Mouse (Mus musculus): Measurements from ENCODE around the gene Myh1. TPM values are rescaled to one million over a fixed set of nuclear protein-coding genes. Genes with fewer than 3 reads are reported as not detected.

Myh1 gene
- polyA plus RNA-seq, 1 experiment from 2014 or later = 0.09 TPM

DNA sequence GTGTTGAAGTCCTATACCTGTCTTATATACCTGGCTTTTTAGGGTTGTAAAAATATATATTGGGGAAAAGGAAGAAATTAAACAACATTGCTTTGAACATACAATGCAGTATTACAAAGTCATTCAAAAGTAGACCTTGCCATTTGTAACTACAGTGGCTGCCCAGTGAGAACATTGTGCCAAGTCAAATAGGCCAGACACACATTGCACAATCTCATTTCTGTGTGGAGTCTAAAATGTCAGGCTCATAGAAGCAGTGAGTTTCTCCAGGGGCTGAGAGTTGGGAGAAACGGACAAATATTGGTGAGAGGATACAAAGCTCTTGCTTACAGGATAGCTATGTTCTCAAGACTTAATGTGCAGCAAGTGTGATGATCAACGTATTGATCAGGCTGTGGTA lies 30.1 kb downstream of the Myh1 start:
- H3K4me2 ChIP-seq = no peak overlapping the region
- H3K4me1 ChIP-seq (replicated peaks) = no peaks in the 10 kb centered on the region
- WGBS (ENCODE audit: insufficient replicate concordance) = 69% methylated on average over 2 of the region's 2 CpGs
- no peak overlapping the region for H3K27ac ChIP-seq (replicated peaks)
- H3K4me3 ChIP-seq (replicated peaks) = no peak overlapping the region
- ATAC-seq (ENCODE audit: insufficient read depth) = no peak
- H3K36me3 ChIP-seq (replicated peaks) = no peaks in the 10 kb centered on the region
- no peak overlapping the region for H3K9ac ChIP-seq
- H3K9me3 ChIP-seq (replicated peaks) = no peaks in the 10 kb centered on the region
- no peaks in the 10 kb centered on the region for H3K27me3 ChIP-seq

DNA sequence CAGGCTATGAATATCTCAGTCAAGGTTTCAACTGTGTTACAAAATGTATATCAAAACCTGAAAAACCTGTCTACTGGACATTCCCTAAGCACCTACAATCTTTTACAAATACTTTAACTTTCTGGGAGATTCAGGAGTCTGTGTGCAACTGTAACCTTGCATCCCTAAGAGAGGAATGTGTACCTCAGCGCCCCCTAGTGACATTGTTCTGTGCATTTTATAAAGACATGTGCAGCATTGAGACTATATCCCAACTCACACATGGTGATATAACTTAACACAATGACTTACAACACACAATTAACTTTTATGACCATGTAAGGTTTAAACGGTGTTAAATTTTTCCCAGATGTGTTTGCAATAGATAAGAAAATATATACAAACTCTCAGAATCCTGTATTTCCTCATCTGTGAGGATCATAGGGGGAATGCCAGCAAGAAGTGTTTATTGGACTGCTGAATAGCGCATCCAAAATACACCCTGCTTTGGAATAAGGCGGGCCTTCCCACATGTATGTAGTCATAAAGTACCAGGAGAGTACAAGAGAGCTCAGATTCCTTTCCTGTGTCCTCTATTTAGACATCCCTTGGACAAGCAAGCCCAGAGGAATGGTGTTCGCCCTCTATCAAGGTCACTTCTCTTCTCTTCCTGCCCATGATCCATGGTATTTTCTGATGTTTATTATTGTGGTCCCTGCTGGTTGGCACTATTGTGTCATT lies 35.9 kb downstream of the Myh1 start:
- Histone ChIP-seq H3K4me2 (no peak overlapping the region), H3K36me3 (replicated peaks) (no peaks in the 10 kb centered on the region), H3K9ac (no peak overlapping the region), H3K4me3 (replicated peaks) (no peak overlapping the region), H3K27ac (replicated peaks) (no peak overlapping the region), H3K4me1 (replicated peaks) (no peaks in the 10 kb centered on the region), H3K9me3 (replicated peaks) (no peaks in the 10 kb centered on the region), H3K27me3 (no peaks in the 10 kb centered on the region)
- 48% methylated on average over 5 of the region's 5 CpGs for WGBS (ENCODE audit: insufficient replicate concordance)
- no peak for ATAC-seq (ENCODE audit: insufficient read depth)

DNA sequence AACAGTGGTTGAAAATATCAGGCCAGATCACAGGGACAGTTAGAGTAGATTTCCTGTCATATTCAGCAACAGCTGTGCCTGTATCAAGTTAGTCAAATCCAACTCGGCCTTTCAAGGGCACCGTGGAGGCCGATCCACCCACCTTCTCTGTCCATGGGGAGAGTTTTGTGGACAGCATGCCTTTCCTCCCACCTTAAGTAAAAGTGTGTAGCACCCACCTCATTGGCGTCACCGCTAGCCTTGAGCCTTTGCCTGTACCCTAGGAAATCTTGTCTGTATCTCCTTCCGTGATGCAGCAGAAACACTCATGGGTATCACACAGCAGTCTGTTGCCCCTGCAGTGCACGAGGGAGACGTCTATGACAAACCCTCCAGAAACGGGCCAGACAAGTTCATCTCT lies 36.9 kb downstream of the Myh1 start:
- no peaks in the 10 kb centered on the region for H3K4me1 ChIP-seq (replicated peaks)

DNA sequence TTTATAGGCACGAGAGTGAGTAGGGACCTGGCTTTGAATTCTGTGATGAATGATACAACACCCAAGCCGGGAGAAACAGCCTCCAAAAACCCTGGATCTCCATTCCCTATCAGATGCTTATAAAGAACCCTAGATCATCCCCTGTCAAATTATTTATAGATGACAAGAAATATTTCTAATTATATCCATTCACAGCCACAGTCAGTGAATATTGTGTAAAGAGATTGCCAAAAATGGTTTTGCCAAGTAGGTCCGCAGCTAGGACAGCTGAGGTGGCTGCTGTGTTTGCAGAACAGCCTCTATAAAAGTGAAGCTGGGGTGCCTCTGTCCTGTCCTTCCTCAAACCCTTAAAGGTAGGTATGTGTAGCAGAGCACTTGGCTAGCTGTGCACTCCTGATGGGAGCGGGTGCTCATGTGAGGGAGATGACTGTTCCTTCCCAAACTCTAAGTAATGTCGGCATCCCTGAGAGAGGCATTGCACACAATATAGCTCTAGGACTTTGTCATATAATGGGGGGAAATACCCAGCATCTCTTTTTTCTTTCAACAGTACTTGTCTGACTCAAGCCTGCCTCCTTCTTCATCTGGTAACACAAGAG lies 37.7 kb downstream of the Myh1 start, which contains the start of gene Myh4:
Gene Myh4 (plus strand): TSS at position 549 of the 599 bp plus-strand sequence.
- 61% methylated on average over 5 of the region's 5 CpGs for WGBS (ENCODE audit: insufficient replicate concordance)
- H3K9me3 ChIP-seq (replicated peaks) = no peaks in the 10 kb centered on the region
- no peak within 1 kb of the TSS for H3K27ac ChIP-seq (replicated peaks)
- no peak within 1 kb of the TSS for H3K4me3 ChIP-seq (replicated peaks)
- H3K9ac ChIP-seq = no peak within 1 kb of the TSS
- H3K4me2 ChIP-seq = no peak within 1 kb of the TSS
- no peaks in the 10 kb centered on the region for H3K36me3 ChIP-seq (replicated peaks)
- no peak for ATAC-seq (ENCODE audit: insufficient read depth)
- no peaks in the 10 kb centered on the region for H3K27me3 ChIP-seq
- no peaks in the 10 kb centered on the region for H3K4me1 ChIP-seq (replicated peaks)

More for the DNA sequence above, 36.9 kb downstream of the Myh1 start:
- H3K27me3 ChIP-seq = no peaks in the 10 kb centered on the region
- ATAC-seq (ENCODE audit: insufficient read depth) = no peak
- no peak overlapping the region for H3K4me3 ChIP-seq (replicated peaks)
- WGBS (ENCODE audit: insufficient replicate concordance) = 57% methylated on average over 9 of the region's 9 CpGs
- H3K9me3 ChIP-seq (replicated peaks) = no peaks in the 10 kb centered on the region
- H3K27ac ChIP-seq (replicated peaks) = no peak overlapping the region
- no peak overlapping the region for H3K9ac ChIP-seq
- H3K36me3 ChIP-seq (replicated peaks) = no peaks in the 10 kb centered on the region
- no peak overlapping the region for H3K4me2 ChIP-seq

DNA sequence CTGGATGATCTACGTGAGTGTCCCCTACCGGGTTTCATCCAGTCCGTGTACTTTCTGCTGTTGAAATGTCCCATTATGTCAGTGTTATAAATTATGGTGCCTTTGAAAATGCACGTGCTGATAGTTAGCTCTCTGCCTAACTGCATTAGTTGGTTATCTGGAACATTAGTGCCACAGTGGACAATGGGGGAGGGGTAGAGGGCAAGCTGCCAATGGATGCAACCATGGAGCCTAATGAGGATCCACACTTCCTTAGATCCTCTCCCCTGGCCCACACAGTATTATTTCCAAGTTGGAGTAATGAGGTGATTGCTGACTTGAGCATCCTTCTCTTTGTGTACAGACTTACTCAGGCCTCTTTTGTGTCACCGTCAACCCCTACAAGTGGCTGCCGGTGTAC lies 41.2 kb downstream of the Myh1 start:
- no peak overlapping the region for H3K27ac ChIP-seq (replicated peaks)
- no peak for ATAC-seq (ENCODE audit: insufficient read depth)
- WGBS (ENCODE audit: insufficient replicate concordance) = 72% methylated on average over 6 of the region's 6 CpGs

DNA sequence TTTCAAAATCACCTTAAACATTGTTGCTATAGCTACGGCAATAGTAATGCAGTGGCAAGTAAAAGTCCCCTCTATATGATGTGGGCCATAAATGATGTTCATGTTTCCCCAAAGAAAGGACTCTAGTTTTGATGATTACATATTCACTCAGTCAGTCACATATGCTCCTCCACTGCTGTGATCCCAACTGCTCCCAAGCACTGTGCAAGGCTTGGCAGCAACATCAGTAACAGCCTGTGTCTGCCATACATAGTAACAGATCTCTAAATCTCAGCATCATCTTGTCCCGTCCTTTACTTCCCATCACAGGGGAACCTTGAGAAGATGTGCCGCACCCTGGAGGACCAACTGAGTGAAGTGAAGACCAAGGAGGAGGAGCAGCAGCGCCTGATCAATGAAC lies 53.8 kb downstream of the Myh1 start:
- Histone ChIP-seq H3K4me3 (replicated peaks) (no peak overlapping the region), H3K27me3 (no peaks in the 10 kb centered on the region), H3K4me2 (no peak overlapping the region), H3K4me1 (replicated peaks) (no peaks in the 10 kb centered on the region), H3K27ac (replicated peaks) (no peak overlapping the region), H3K9ac (no peak overlapping the region), H3K36me3 (replicated peaks) (no peaks in the 10 kb centered on the region), H3K9me3 (replicated peaks) (no peaks in the 10 kb centered on the region)
- WGBS (ENCODE audit: insufficient replicate concordance) = 63% methylated on average over 4 of the region's 4 CpGs
- no peak for ATAC-seq (ENCODE audit: insufficient read depth)

More for the DNA sequence above, 41.2 kb downstream of the Myh1 start:
- Histone ChIP-seq H3K4me2 (no peak overlapping the region), H3K4me1 (replicated peaks) (no peaks in the 10 kb centered on the region), H3K9ac (no peak overlapping the region), H3K9me3 (replicated peaks) (no peaks in the 10 kb centered on the region), H3K4me3 (replicated peaks) (no peak overlapping the region), H3K36me3 (replicated peaks) (no peaks in the 10 kb centered on the region), H3K27me3 (no peaks in the 10 kb centered on the region)

DNA sequence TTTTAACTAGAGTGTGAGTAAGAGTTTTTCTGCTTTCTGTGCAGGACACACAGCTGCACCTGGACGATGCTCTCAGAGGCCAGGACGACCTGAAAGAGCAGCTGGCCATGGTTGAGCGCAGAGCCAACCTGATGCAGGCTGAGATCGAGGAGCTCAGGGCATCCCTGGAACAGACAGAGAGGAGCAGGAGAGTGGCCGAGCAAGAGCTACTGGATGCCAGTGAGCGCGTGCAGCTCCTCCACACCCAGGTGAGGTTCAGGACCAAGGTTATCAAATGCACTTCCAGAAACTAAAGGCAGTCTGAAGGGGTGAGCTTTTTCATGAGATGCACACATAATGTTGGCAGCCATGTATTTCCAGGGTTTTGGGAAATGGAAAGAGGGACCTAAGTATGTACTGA lies 57.2 kb downstream of the Myh1 start:
- Histone ChIP-seq H3K27ac (replicated peaks) (no peak overlapping the region), H3K9me3 (replicated peaks) (no peaks in the 10 kb centered on the region), H3K4me3 (replicated peaks) (no peak overlapping the region), H3K36me3 (replicated peaks) (no peaks in the 10 kb centered on the region), H3K9ac (no peak overlapping the region), H3K4me1 (replicated peaks) (no peaks in the 10 kb centered on the region), H3K4me2 (no peak overlapping the region), H3K27me3 (no peaks in the 10 kb centered on the region)
- WGBS (ENCODE audit: insufficient replicate concordance) = 62% methylated on average over 7 of the region's 7 CpGs
- ATAC-seq (ENCODE audit: insufficient read depth) = no peak

DNA sequence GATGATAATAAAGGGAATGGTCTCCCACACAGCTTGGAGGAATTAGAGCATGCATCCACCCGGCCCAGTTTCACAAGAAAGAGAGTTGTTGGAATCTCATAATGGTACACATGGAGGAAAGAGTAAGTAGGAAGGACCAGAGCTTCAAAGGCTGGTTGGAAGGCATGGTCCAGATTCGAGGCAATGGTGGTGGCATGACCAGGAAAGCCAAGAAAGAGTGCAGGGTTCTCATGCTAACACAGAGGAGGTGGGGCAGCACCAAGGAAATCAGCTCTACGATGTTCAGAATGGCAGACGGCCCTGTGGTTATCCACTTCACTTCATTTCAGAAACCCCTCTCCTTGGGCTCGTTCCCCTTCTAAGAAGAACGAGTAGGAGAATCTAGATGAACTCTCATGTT lies 61.1 kb downstream of the Myh1 start:
- no peak overlapping the region for H3K4me3 ChIP-seq (replicated peaks)
- H3K9ac ChIP-seq = no peak overlapping the region
- H3K4me2 ChIP-seq = no peak overlapping the region
- no peak for ATAC-seq (ENCODE audit: insufficient read depth)
- no peaks in the 10 kb centered on the region for H3K4me1 ChIP-seq (replicated peaks)
- H3K9me3 ChIP-seq (replicated peaks) = no peaks in the 10 kb centered on the region
- no peak overlapping the region for H3K27ac ChIP-seq (replicated peaks)
- 52% methylated on average over 6 of the region's 6 CpGs for WGBS (ENCODE audit: insufficient replicate concordance)
- H3K36me3 ChIP-seq (replicated peaks) = no peaks in the 10 kb centered on the region
- H3K27me3 ChIP-seq = no peaks in the 10 kb centered on the region

Other genes starting within 250 kb of the Myh1 start
- not detected in 2 replicates for gene Tmem238l, start 243.4 kb upstream of the Myh1 start, polyA plus RNA-seq (2015; fragmentation: Nextera tagmentation; extraction: Ambion mirVana)
- 2.5 TPM in 2 replicates for gene Tmem220, start 174.9 kb upstream of the Myh1 start, polyA plus RNA-seq (2015; fragmentation: Nextera tagmentation; extraction: Ambion mirVana)
- gene Adprm, start 147.5 kb upstream of the Myh1 start, polyA plus RNA-seq (2015; fragmentation: Nextera tagmentation; extraction: Ambion mirVana) = 9.9 and 10.3 TPM in 2 replicates
- 5.9 and 6.7 TPM in 2 replicates for gene Sco1, start 147.4 kb upstream of the Myh1 start, polyA plus RNA-seq (2015; fragmentation: Nextera tagmentation; extraction: Ambion mirVana)
- 5.0 and 7.3 TPM in 2 replicates for gene Myh3, start 121.8 kb upstream of the Myh1 start, polyA plus RNA-seq (2015; fragmentation: Nextera tagmentation; extraction: Ambion mirVana)
- 0.05 TPM in 1 of 2 replicates, not detected in the other for gene Myh2, start 29.0 kb upstream of the Myh1 start, polyA plus RNA-seq (2015; fragmentation: Nextera tagmentation; extraction: Ambion mirVana)
- gene Myh4, start 38.0 kb downstream of the Myh1 start, polyA plus RNA-seq (2015; fragmentation: Nextera tagmentation; extraction: Ambion mirVana) = 0.09 and 0.20 TPM in 2 replicates
- gene Myh8, start 77.1 kb downstream of the Myh1 start, polyA plus RNA-seq (2015; fragmentation: Nextera tagmentation; extraction: Ambion mirVana) = 7.4 and 13.5 TPM in 2 replicates
- not detected in 2 replicates for gene Myh13, start 121.6 kb downstream of the Myh1 start, polyA plus RNA-seq (2015; fragmentation: Nextera tagmentation; extraction: Ambion mirVana)

Data from liver, embryonic 15.5 days (tissue).